Mouse (Mus musculus) CH12.LX (cell line): ENCODE measurements at regions not wholly inside any gene's neighbourhood (a gene's known extent, or its start where the extent isn't known, plus 50 kb on each side); places are given as distances from the start of the nearest gene placed in this dataset.

Source experiments
- PAX5 ChIP-seq: IDR thresholded peaks from 2 replicates; pipeline ENCODE4 v1.6.1; 2012; ENCODE audit warnings: low read length, inconsistent platforms, mixed read lengths
- POLR2A ChIP-seq: IDR thresholded peaks from 2 replicates; pipeline ENCODE4 v1.6.1; 2011; ENCODE audit warnings: low read depth, mild to moderate bottlenecking, improper control_type of control experiment, low read length

DNA sequence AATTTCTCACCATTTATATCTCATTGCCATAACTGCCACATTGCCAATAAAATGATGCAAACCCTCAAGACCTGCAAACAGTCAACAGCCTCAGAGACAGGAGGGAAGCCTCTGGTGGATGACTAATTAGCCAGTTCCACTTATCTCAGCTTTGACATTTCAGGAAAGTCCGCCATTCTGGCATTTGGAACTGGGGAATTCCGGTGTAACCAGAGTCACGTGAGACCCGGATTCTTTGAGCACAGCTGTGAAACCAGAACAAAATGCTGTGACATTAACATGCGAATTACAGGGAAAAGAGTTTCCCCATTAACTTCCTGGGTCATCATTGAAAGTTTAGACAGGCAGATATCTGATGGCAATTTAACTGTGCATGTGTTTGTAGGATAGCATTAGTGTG lies 190.7 kb upstream of the P2ry1 start:
- no peak for TF ChIP-seq PAX5
- no peak for TF ChIP-seq POLR2A
